Mouse (Mus musculus) C2C12 (cell line): ENCODE results near the gene Gpr3.

Experiments used
- CTCF ChIP-seq: IDR thresholded peaks from one replicate; pipeline ENCODE4 v1.5.1; 2011; ENCODE audit not compliant: control insufficient read depth, insufficient read depth, insufficient read length
- MAX ChIP-seq: IDR thresholded peaks from one replicate; pipeline ENCODE4 v1.6.1; 2011; ENCODE audit warnings: mild to moderate bottlenecking, control low read depth
- MYOD1 ChIP-seq: IDR thresholded peaks from one replicate; pipeline ENCODE4 v1.6.1; 2011; ENCODE audit warnings: low read depth; ENCODE audit not compliant: control insufficient read depth, insufficient read length
- MYOG ChIP-seq: IDR thresholded peaks from one replicate; pipeline ENCODE4 v1.6.1; 2011; ENCODE audit not compliant: control insufficient read depth, insufficient read length; ENCODE audit errors: extremely low read depth
- USF1 ChIP-seq: IDR thresholded peaks from one replicate; pipeline ENCODE4 v1.6.1; 2011; ENCODE audit warnings: low read depth, mild to moderate bottlenecking, control low read depth, moderate library complexity

DNA sequence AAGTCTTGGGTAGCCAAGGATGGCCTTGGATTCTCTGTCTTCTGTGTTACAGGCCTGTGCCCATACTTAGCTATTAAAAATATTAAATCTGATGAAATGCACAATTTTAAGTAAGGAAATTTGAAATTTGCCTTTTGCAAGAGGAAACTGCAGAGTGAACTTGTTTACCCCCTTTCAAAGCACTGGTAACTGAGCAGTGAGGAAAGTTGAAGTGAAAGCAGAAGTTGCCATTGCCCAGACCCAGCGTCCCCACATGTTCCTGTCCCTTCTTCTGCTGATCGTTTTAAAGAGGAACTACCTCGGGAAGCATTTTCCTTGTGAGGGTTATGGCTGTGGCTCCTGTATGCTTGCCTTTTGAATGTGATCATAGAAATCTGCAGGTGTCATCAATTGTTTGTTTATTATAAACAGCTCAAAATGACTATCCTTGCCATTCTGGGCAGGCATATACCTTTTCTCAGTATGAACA lies 42.2 kb downstream of the Gpr3 start:
- TF ChIP-seq CTCF (no peak), USF1 (no peak), MAX (no peak), MYOG (no peak), MYOD1 (no peak)
